Mouse (Mus musculus): Measurements from ENCODE around the gene Psrc1. TPM values are rescaled to one million over a fixed set of nuclear protein-coding genes. Genes with fewer than 3 reads are reported as not detected.

Psrc1 gene
- total RNA-seq, 1 experiment from 2014 or later, result 3.7 TPM

DNA sequence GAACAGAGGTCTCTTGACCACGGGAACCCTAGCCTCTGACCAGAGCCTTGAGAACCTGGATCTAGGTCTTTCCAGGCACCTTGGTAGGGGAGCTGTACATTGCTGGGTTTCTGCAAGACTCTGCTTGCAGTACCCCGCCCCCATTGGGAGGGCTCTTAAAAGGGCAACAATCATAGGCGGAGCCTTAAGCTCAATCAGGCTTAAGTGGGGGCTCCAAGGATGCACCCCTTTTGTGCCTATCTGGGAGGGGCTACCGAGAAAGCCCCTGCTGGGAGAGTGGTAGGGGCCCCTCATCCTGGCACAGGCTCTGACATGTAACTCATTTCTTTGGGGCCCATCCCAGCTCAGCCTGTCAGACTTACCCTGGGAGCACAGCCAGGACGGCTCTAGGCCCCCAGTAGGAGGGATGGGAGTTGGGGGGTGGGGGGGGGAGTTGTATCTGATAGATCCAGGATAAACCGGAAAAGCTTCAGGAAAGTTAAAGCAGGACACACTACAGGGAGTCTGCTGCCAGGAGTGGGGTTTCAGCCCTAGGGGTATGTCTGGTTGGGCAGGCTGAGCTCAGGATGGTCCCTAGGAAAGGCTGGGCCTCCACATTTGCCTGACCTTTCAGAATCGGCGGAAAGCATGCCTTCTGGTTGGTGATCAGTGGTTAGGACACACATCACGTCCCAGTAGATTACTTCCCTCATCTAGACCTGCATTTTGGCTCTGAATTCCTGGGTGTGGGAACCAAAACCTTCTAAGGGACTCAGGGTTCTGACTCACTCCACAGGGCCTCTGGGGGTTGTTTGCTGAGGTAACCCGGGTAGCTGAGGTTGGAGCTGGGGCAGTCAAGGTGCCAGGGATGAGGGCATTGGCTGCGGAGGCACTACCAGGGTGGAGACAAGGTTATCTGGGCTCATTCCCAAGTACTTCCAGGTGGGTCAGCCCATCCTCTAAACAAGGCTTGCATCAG lies 40.5 kb downstream of the Psrc1 start:
- peak; percentile 57 for DNase-seq

DNA sequence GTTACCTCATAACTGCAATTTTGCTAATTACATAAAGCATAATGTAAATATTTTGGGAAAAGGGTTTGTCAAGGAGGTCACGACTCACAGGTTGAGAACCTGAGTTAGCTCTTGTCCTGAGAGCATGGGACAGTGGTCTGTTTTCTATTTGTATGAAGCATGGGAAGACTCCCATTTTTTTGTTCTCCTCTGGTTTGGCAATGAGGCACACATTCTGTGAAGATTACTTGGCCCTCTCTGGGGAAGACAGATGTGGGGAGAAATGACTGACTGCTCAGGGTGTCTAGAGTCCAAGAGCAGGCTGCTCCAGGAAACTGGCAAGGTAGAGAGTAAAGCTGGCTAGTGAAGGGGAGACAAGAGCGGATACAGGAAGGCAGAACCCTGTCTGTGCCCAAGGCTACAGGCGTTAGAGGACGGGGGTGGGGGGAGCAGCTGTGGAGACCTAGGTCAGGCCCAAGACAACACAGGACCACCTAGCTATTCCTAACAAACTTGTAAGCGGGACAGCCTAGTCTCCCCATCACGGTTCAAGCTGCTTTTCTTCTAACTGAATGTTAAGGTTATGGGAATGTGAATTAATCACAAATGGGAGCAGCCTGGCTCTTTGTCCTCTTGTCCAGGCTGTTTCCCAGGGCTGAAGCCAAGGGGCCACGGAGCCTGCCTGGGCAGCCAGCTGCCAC lies 41.4 kb downstream of the Psrc1 start:
- DNase-seq, result no peak

DNA sequence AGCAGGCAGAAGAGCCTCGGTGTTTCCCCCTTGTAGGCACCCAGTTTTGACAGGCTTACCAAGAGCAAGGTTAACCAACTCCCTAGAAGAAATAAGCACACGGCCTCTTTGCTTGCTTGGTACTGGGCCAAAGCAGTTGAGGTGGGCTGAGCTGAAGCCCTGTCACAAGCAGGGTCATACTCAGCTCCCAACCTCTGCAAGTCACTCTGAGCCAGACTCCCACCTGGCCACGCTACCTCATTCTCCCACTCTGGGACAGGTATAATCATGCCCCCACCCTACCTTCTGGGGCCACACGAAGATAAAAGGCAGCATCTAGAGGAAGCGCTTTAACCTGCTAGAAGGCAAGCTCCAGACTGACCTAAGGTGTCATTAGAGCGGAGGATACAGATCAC lies 42.0 kb downstream of the Psrc1 start:
- no peak for DNase-seq

- no peak for DNase-seq
Observed at GRCm38 (mm10) chr3:108432542-108433187, 49.0 kb downstream of the Psrc1 start.

- DNase-seq, result no peak
Observed at GRCm38 (mm10) chr3:108433188-108433880, 49.7 kb downstream of the Psrc1 start.

DNA sequence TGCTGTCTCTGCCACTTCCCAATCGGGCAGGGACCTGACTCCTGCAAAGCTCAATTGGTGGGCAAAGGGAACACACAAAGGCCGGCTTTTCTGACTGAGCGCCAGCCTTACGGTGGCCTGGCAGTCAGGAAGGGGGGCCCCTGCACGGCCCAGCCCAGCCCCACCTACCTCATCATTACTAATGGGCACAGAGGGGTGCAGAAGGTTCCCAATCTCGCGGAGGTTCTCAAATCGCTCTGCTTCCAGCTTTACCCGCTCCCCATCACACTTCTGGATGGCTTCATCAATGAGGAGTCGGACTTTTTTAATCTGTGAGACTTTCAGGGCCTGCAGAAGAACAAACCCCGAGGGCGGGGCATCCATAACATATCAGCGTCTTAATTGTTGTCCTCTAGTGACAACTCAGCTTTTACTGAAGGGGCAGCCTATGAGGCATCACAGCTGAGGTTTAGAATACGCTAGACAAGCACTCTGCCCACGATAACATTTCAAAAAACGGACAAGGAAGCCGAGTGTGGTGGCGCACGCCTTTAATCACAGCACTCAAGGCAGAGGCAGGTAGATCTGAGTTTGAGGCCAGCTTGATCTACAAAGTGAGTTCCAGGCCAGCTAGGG lies 50.3 kb downstream of the Psrc1 start:
- no peak for DNase-seq

- no peak for DNase-seq
Observed at GRCm38 (mm10) chr3:108435701-108436379, 52.2 kb downstream of the Psrc1 start.

GRCm38 (mm10) chr3:108436380-108436714 lies 52.7 kb downstream of the Psrc1 start:
- DNase-seq, result no peak

Other genes with a start within 250 kb of the Psrc1 start
- gene Gnai3, start 237.7 kb upstream of the Psrc1 start, total RNA-seq (2021), result 136 and 143 TPM in 2 replicates
- gene Gpr61, start 229.0 kb upstream of the Psrc1 start, total RNA-seq (2021), result 0.49 TPM in 1 of 2 replicates, not detected in the other
- gene Amigo1, start 197.5 kb upstream of the Psrc1 start, total RNA-seq (2021), result 21.0 and 24.7 TPM in 2 replicates
- gene Cyb561d1, start 182.6 kb upstream of the Psrc1 start, total RNA-seq (2021), result 8.7 and 12.1 TPM in 2 replicates
- 12.8 and 15.1 TPM in 2 replicates for gene Atxn7l2, start 172.9 kb upstream of the Psrc1 start, total RNA-seq (2021)
- 0.15 and 0.38 TPM in 2 replicates for gene Sypl2, start 157.2 kb upstream of the Psrc1 start, total RNA-seq (2021)
- gene Psma5, start 126.9 kb upstream of the Psrc1 start, total RNA-seq (2021), result 74.3 and 95.5 TPM in 2 replicates
- gene Sort1, start 99.8 kb upstream of the Psrc1 start, total RNA-seq (2021), result 27.7 and 28.6 TPM in 2 replicates
- not detected in 2 replicates for gene Mybphl, start 18.9 kb upstream of the Psrc1 start, total RNA-seq (2021)
- 6.4 and 7.5 TPM in 2 replicates for gene Celsr2, start 31.7 kb downstream of the Psrc1 start, total RNA-seq (2021)
- gene Sars, start 61.4 kb downstream of the Psrc1 start, total RNA-seq (2021), result 170 and 185 TPM in 2 replicates
- not detected in 2 replicates for gene 1700013F07Rik, start 150.3 kb downstream of the Psrc1 start, total RNA-seq (2021)
- gene 5330417C22Rik, start 152.7 kb downstream of the Psrc1 start, total RNA-seq (2021), result 7.5 and 9.4 TPM in 2 replicates
- gene Tmem167b, start 178.6 kb downstream of the Psrc1 start, total RNA-seq (2021), result 48.8 and 56.2 TPM in 2 replicates
- gene Taf13, start 187.9 kb downstream of the Psrc1 start, total RNA-seq (2021), result 25.0 and 27.6 TPM in 2 replicates
- 12.5 and 13.0 TPM in 2 replicates for gene Wdr47, start 207.4 kb downstream of the Psrc1 start, total RNA-seq (2021)